Mouse (Mus musculus) intestine, postnatal 0 days (tissue): Measurements from ENCODE around the gene P2rx7. TPM values are rescaled to one million over a fixed set of nuclear protein-coding genes. Genes with fewer than 3 reads are reported as not detected.

ENCODE experiments used
- ATAC-seq: fragments of 200-750 bp; cut with Nextera tagmentation; 2 replicates; pipeline ENCODE4 v1.8.0; 2017; ENCODE audit warnings: mild to moderate bottlenecking, moderate TSS enrichment, moderate library complexity
- H3K27ac ChIP-seq: fragments of 300-500 bp; sonication (generic); 2 replicates; pipeline ENCODE4 v1.5.1; 2014; ENCODE audit warnings: mild to moderate bottlenecking, low read depth, low read length, moderate library complexity
- H3K27me3 ChIP-seq: fragments of 300-500 bp; sonication (generic); replicated peaks from 2 replicates; pipeline ENCODE4 v1.6.1; 2014; ENCODE audit warnings: low read length, mixed read lengths; ENCODE audit not compliant: control insufficient read depth, insufficient read depth
- H3K36me3 ChIP-seq: fragments of 300-500 bp; sonication (generic); 2 replicates; pipeline ENCODE4 v1.6.1; 2014; ENCODE audit warnings: mild to moderate bottlenecking, moderate library complexity; ENCODE audit not compliant: control insufficient read depth, insufficient read depth
- H3K4me1 ChIP-seq: fragments of 300-500 bp; sonication (generic); replicated peaks from 2 replicates; pipeline ENCODE4 v1.6.1; 2014; ENCODE audit warnings: antibody characterized with exemption, low read length, mixed read lengths; ENCODE audit not compliant: control insufficient read depth, insufficient read depth
- H3K4me2 ChIP-seq: fragments of 300-500 bp; sonication (generic); replicated peaks from 2 replicates; pipeline ENCODE4 v1.6.1; 2014; ENCODE audit warnings: low read depth, mild to moderate bottlenecking, moderate library complexity
- H3K4me3 ChIP-seq: fragments of 300-500 bp; sonication (generic); 2 replicates; pipeline ENCODE4 v1.5.1; 2014; ENCODE audit warnings: low read depth, low read length
- H3K9ac ChIP-seq: fragments of 300-500 bp; sonication (generic); 2 replicates; pipeline ENCODE4 v1.6.1; 2014; ENCODE audit warnings: mild to moderate bottlenecking, low read depth, low read length
- H3K9me3 ChIP-seq: fragments of 300-500 bp; sonication (generic); 2 replicates; pipeline ENCODE4 v1.6.1; 2016; ENCODE audit warnings: mixed run types; ENCODE audit not compliant: control insufficient read depth
- CTCF ChIP-seq: sonication (generic); IDR thresholded peaks from 2 replicates; pipeline ENCODE4 v1.5.1; 2016; ENCODE audit warnings: low read depth, mild to moderate bottlenecking, control low read depth, antibody characterized with exemption, moderate library complexity
- WGBS: fragments of 180-500 bp; shearing (Covaris S2); extraction: QIAGEN DNeasy Blood & Tissue Kit; methylation state at CpG from one replicate; pipeline ENCODE4 v1.1.7; 2014; 5-methylcytosine and 5-hydroxymethylcytosine counted together
- polyA plus RNA-seq: library from polyadenylated mRNA; unstranded; fragments of >200 nt; fragmentation: Nextera tagmentation; extraction: Ambion mirVana; gene quantifications from 2 replicates; pipeline ENCODE4 v1.2.1, GENCODE M21; 2015

Gene P2rx7
- polyA plus RNA-seq, 1 experiment from 2014 or later: 1.6 TPM

- ATAC-seq: peak; percentile 83
- Histone ChIP-seq H3K9ac (peak within 1 kb of the TSS; percentile 66), H3K27me3 (no peaks in the 10 kb centered on the region), H3K4me3 (peak within 1 kb of the TSS; percentile 52), H3K36me3 (no peaks in the 10 kb centered on the region), H3K4me2 (peak within 1 kb of the TSS; percentile 83), H3K4me1 (peaks cover 4% of the 10 kb centered on the region; the same call in 1 of the 2 replicates), H3K9me3 (no peaks in the 10 kb centered on the region), H3K27ac (peak within 1 kb of the TSS; percentile 83)
- TF ChIP-seq CTCF: peak; percentile 48
- 1% methylated on average over 66 of the region's 66 CpGs for WGBS
Measured at GRCm38 (mm10) chr5:122707276-122708181, 63.8 kb downstream of the P2rx7 start, which contains the start of gene P2rx4. Gene P2rx4, plus strand, starts transcription at chr5:122707544.

DNA sequence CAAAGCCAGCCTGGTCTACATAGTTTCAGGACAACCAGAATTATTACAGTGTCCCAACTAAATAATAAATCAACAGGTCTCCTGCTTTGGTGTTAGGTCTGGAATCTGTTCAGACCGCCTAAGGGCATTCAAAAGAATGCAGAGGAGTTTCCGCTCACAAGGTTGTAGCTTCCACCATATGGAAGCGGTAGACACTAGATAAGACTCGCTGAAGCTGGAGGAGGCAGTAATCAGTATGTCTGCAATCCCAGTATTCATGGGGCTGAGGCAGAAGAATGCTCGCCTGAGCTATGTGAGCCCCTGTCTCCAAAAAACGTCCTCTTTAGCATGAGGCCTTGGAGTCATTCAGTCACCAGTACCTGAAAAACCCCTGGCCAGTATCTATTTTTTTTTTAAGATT, 65.1 kb downstream of the P2rx7 start:
- no peak for TF ChIP-seq CTCF
- WGBS: 79% methylated on average over 6 of the region's 6 CpGs
- Histone ChIP-seq H3K27me3 (no peaks in the 10 kb centered on the region), H3K27ac (no peak overlapping the region), H3K4me3 (peak overlapping the region; percentile 52; the same call in 1 of the 2 replicates), H3K4me2 (no peak overlapping the region; the same call in 1 of the 2 replicates), H3K36me3 (no peaks in the 10 kb centered on the region), H3K4me1 (peaks cover 4% of the 10 kb centered on the region; the same call in 1 of the 2 replicates), H3K9ac (no peak overlapping the region), H3K9me3 (no peaks in the 10 kb centered on the region)
- ATAC-seq: no peak

DNA sequence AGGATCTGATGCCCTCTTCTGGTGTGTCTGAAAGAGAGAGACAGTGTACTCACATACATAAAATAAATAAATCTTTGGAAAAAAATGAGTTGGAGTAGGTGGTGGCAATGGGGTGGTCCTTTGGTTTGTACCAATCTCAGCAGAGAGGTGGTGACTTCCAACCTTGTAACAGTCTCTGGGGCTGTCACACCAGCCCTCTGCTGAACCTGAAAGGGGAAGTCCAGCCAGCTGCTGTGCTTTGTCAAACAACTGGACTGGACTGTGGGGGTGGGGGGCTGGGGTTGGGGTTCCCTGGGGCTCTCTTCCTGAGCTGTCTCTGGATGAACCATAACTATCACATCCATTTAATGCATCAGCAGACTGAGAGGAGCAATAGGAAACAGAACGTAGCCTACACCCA, 72.0 kb downstream of the P2rx7 start:
- no peaks in the 10 kb centered on the region for H3K4me1 ChIP-seq
- no peak overlapping the region for H3K4me2 ChIP-seq
- H3K9me3 ChIP-seq: no peaks in the 10 kb centered on the region
- no peak overlapping the region for H3K4me3 ChIP-seq
- H3K27me3 ChIP-seq: no peaks in the 10 kb centered on the region
- H3K27ac ChIP-seq: no peak overlapping the region
- no peak overlapping the region for H3K9ac ChIP-seq
- TF ChIP-seq CTCF: no peak
- no peak for ATAC-seq
- peaks cover 26% of the 10 kb centered on the region; the same call in 1 of the 2 replicates for H3K36me3 ChIP-seq
- 68% methylated on average over 1 of the region's 1 CpGs for WGBS

DNA sequence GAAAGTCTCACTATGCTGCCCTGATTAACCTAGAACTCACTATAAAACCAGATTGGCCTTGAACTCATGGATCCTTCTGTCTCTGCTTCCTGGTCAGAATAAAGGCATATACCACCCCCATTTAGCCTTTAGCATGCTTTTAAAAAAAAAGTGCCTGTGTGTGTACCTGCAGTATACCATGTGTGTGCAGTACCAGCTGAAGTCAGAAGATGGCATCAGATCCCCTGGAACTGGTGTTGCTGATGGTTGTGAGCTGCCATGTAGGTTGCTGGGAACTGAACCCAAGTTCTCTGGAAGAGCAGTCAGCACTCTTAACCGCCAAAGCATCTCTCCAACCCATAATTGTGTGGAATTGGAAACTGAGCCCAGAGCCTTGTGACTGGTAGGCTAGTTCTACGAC, 73.1 kb downstream of the P2rx7 start:
- ATAC-seq: no peak
- no peak overlapping the region for H3K9ac ChIP-seq
- peak; percentile 41; the same call in 1 of the 2 replicates for TF ChIP-seq CTCF
- H3K9me3 ChIP-seq: no peaks in the 10 kb centered on the region
- 92% methylated on average over 2 of the region's 2 CpGs for WGBS
- no peak overlapping the region for H3K27ac ChIP-seq
- H3K4me1 ChIP-seq: no peaks in the 10 kb centered on the region
- H3K4me2 ChIP-seq: no peak overlapping the region
- H3K36me3 ChIP-seq: peaks cover 26% of the 10 kb centered on the region; the same call in 1 of the 2 replicates
- H3K27me3 ChIP-seq: no peaks in the 10 kb centered on the region
- H3K4me3 ChIP-seq: no peak overlapping the region

- 52% methylated on average over 7 of the region's 7 CpGs for WGBS
- ATAC-seq: no peak
- Histone ChIP-seq H3K36me3 (peaks cover 26% of the 10 kb centered on the region; the same call in 1 of the 2 replicates), H3K4me2 (no peak overlapping the region), H3K27me3 (no peaks in the 10 kb centered on the region), H3K4me3 (no peak overlapping the region), H3K4me1 (no peaks in the 10 kb centered on the region), H3K27ac (no peak overlapping the region), H3K9ac (no peak overlapping the region), H3K9me3 (no peaks in the 10 kb centered on the region)
- TF ChIP-seq CTCF: no peak
Measured at GRCm38 (mm10) chr5:122718400-122718799, 74.7 kb downstream of the P2rx7 start.

DNA sequence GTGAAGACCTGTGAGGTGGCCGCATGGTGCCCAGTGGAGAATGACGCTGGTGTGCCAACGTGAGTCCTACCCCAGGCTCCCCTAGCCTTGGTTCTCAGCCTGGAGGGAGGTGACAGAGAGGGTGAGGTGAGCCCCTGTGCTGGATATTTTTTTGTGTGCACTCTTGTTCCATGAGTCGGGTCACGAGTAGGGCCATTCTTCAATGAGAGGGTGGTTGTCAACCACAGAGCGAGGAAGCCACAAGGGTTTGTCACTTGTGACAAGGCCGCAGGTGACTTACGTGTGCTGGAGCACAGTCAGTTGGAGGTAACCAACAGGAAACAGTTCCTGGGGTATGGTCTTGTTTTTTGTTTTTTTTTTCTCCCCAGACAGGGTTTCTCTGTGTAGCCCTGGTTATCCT, 75.5 kb downstream of the P2rx7 start:
- Histone ChIP-seq H3K4me3 (no peak overlapping the region), H3K4me2 (no peak overlapping the region), H3K9ac (no peak overlapping the region), H3K36me3 (peaks cover 26% of the 10 kb centered on the region; the same call in 1 of the 2 replicates), H3K27ac (no peak overlapping the region), H3K27me3 (no peaks in the 10 kb centered on the region), H3K9me3 (no peaks in the 10 kb centered on the region), H3K4me1 (no peaks in the 10 kb centered on the region)
- 91% methylated on average over 8 of the region's 8 CpGs for WGBS
- TF ChIP-seq CTCF: no peak
- no peak for ATAC-seq
